Mouse (Mus musculus) right cerebral cortex, postnatal 25 days (tissue): ENCODE measurements around the gene Atxn7l1.

Experiments used
- DNase-seq: peaks from one replicate; pipeline ENCODE4 v3.0.0; 2022

Gene Atxn7l1

DNA sequence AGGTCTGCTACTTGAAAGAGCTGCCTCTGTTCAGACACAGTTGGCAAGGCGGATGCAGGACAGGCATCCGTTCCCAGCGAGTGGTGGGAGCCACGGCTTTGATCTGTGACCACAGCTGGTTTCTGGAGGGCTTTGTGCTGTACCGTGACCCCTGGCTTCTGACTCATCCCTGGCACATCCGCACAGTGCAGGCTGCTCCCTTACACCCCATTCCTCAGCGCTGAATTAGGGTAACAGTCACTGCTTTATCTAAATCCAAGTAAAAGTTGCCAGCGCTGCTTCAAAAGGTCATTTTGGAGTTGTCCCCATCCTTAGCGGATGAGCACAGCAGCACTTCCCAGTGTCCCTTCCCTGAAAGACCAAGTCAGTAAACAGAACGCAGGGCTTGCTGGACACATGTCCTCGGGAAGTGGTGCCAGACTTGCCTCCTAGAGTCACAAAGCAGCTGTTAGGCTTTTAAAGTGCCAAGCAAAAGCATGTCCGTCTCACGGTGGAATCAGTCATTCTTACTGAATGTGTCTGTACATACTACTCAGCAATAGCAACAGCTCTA lies 88.4 kb downstream of the Atxn7l1 start:
- DNase-seq: no peak

DNA sequence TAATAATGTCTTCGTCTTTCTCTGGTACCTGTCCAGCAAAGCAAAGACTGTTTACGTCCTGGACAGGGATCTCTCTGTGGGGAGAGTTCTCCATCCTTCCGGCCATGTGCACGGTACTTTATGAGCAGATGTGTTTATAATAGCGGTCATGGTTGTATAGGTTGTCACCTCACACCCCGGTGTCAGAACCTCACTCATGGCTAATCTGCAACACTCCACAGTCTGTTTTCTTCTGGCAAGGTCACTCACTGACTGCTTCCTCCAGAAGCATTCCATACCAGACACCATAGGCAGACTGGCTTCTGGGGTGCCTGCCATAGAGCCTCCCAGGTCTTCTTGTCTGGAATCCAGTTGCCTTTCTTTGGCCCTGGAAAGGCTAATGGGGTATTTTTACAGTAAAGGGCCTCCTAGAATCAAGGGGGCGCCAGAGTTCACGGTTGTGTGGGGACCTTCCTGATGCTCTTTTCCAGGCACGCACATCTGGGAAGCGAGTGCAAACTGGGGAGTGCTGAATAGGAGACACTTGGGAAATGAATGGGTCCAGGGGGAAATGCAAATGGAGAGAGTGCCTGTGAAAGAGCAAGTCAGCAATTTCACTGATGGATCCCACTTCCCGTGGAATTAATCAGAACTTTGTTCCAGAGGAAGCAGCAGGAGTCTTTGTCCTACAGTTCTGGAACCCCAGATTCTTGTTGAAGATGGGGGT lies 89.0 kb downstream of the Atxn7l1 start:
- no peak for DNase-seq

GRCm38 (mm10) chr12:33237108-33237507 lies 89.6 kb downstream of the Atxn7l1 start:
- no peak for DNase-seq

DNA sequence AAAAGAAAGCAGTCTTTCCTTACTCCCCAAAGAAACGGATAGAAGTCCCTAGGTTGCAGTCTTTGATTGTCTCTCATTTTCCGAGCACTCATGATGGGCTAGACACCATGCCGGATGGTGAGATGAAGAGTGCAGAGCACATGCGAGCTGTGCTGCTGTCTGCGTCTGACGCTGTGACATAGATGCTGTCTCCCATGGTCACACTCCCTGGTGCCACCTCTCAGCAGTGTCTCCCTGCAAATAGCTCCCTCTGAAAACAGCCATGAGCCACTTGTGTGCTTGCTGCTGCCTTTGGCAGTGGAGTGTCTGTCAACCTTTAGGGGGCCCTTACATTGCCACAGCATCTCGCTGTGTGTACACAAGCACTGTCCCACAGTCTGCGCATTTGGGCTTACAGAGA lies 95.2 kb downstream of the Atxn7l1 start:
- no peak for DNase-seq

GRCm38 (mm10) chr12:33244132-33244875 lies 96.8 kb downstream of the Atxn7l1 start:
- DNase-seq: peak; percentile 32

DNA sequence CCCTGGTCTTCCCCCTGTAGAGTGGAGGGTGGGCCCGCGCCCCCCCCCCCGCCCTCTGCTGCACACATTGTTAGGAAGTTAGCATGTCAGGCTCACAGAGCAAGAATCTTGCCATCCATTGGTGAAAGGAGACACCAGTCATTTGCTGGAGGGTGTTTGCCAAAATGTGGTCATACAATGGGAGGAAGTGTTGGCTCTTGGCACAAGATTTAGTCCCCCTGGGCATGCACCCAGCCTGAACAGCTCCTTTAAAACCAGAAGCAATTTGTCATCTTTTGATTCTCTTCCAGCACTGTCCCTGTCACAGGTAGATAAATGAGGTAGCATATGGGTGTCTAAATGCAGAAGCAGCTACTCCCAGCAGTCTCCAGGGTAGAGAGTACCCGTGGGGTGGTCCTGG lies 98.0 kb downstream of the Atxn7l1 start:
- no peak for DNase-seq

- no peak for DNase-seq
Measured at GRCm38 (mm10) chr12:33246878-33247277, 99.4 kb downstream of the Atxn7l1 start.

DNA sequence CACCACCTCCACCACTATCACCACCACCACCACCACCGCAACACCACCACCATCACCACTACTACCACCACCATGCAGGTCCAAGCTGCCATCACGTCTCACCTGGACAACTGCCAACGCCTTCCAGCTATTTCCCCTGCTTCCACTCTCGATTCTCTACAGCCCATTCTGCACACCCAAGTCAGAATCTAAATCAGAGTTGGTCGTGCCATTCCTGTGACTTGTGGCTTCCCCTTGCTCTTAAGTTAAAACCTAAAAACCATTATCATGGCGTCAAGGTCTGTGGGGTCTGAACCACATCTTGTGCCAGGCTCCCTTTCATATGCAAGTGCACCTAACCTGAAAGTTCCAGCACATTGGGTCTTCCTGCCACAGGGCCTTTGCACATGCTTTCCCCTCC lies 102.7 kb downstream of the Atxn7l1 start:
- DNase-seq: no peak

GRCm38 (mm10) chr12:33251399-33251798 lies 103.9 kb downstream of the Atxn7l1 start:
- no peak for DNase-seq

DNA sequence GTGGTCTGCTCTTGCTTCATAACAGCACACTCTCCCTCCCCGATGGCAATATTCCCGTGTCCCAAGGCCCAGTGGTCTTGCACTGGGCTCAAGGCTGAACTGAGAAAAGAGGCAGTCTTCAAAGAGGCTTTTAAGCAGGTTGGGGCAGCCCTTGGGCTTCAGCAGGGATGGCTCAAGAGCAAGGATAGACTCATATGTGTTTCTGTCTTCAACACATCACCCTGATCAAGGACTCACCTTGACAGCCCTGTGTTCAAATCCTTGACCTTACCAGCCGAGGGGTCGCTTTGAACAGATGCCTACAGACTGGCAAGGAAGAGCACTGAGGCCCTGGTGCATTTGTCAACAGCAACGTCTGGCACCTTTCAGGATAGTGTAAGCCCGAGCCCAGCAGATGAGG lies 105.1 kb downstream of the Atxn7l1 start:
- DNase-seq: no peak

DNA sequence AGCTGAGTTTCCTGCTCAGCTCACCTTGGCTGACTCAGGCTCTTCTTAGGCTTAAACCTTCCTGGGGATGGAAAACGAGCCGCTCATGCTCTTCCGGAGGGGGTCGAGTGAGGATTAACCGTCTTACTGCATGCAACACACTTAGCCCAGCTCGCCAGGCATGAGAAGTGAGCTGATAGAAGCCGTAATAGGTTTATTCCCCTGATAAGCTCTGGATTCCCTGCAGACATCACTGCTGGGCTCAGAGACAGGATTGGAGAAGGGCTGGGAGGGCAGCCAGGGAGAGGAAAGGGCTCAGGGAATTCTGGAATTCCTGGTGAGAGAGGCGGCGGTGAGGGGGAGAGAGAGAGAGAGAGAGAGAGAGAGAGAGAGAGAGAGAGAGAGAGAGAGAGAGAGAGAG lies 105.7 kb downstream of the Atxn7l1 start:
- no peak for DNase-seq

DNA sequence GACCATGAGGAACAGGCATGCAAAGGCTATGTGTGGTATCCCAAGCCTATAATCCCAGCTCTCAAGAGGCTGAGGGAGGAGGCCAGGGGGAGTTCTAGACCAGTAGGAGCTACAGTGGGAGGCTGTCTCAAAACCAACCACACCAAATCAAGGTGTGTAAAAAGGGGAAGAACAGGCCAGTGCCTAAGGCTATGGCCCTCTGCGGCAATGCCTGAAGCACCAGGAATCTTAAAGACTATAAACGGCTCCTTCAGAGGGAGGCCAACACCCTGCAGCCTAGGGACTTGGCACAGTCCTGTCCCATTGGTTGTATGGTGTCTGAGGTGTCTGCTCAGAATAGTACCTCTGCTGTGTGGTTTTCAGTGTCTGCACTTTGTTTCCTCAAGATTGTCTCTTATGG lies 107.8 kb downstream of the Atxn7l1 start:
- no peak for DNase-seq

- no peak for DNase-seq
Measured at GRCm38 (mm10) chr12:33256426-33256825, 108.9 kb downstream of the Atxn7l1 start.

DNA sequence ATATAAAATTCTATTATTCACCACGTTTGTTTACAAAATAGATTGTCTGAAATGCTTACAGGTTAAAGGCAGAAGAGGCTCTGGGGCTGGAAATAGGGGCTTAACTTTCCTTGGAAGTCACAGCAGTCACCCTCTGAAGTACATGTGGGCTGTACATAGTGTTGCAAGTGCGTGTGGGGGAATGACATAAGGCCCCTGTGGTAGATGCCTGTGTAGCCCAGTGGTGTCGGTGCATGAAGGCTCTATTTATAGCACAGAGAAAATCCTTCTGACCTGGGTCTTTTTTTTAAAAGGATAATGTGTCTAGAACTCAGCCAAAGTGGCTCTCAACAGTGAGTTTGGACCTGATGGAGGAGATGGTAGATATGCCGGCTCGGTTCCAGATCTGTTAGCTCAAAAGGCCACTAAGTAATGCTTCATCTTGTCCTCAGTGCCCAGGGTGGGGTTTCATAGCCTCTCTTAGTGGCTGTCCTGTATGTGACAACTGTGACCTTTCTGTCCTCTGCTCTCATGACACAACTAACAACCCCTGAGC lies 111.6 kb downstream of the Atxn7l1 start:
- no peak for DNase-seq

DNA sequence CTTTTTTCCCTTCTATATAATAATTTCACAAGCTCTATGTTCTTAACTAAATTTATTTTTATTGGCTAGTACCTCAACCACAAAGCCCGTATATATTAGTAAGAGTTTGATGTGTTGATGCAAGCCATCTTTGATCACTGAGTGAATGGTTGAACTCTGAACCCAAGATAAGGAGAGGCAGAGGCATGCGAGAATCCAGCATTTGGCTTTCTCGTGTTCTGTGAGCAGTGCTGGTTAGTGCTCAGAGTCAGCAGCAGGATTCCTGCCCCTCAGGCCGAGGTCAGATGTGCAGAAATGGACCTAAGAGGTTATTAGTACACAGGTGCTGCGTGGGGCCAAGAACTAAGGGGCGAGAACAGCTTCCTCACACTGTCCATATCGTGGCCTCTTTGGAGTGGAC lies 113.1 kb downstream of the Atxn7l1 start:
- no peak for DNase-seq

DNA sequence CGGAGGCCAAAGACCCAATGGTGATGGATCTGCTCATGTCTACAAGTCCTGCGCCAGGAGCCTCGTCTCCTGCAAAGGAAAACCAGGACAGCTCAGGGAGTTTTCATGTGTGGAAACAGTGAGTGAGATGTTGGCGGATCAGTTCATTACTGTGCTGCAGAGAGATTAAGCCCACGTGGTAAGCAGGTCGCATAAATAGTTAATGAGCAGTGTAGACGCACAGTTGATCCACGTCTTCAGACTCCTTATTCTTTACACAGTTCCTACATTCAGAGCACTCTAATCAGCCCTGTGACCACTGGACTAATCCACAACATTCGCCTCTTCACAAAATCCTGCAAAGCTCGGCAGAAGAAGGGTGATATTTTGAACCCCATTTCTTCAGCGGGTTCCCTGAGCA lies 118.4 kb downstream of the Atxn7l1 start:
- DNase-seq: no peak

GRCm38 (mm10) chr12:33267965-33268364 lies 120.5 kb downstream of the Atxn7l1 start:
- no peak for DNase-seq

DNA sequence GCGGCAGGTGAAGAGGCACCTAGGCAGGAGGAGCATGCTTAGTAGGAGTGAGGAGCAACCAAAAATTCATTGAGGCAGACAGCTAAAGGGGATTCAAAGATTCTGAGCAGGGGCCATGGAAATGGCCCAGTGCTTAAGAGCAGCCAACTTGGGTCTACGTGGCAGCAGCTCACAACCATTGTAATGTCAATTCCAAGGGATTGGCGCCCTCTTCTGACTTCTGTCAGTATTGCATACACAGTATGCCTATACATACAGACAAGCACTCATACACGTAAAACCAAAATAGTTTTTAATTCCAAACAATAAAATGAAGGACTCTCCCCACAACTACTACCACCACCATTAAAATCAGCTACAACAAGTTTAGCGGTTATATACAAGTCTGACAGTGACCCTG lies 122.2 kb downstream of the Atxn7l1 start:
- no peak for DNase-seq

DNA sequence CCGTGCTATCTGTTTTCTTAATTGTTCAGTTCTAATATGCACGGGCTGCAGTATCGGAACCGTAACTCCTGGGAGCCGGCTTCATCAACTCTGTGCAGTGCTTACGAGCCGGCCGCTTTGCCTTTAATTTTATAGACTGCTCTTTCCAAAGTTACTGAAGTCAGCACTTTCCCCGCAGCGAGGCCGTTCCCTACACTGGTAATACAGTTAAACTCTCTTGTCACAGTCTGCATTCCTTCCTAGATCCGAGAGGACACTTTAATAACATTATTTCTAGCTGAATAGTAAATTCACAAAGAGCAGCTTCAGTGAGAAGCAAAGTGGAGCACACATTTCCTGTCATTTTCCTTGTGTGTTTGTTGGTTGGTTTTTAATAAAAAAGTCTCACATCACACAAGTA lies 124.4 kb downstream of the Atxn7l1 start:
- DNase-seq: no peak

DNA sequence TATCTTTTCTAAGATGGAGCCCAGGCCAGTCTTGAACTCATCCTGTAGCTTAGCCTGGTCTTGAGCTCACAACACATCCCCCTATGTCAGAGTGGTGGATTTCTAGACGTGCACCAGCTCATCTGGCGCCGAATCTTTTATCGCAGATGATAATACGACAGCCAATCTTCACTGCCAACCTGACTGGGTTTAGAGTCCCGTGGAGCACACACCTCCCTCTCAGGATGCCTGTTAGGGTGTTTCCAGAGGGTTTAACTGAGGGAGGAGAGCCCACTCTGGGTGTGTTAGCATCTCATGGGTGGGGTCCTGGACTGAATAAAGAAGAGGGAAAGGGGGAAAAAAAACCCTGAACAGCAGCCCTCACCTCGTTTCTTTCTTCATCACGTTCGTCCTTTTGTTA lies 124.9 kb downstream of the Atxn7l1 start:
- DNase-seq: no peak

GRCm38 (mm10) chr12:33273147-33273546 lies 125.7 kb downstream of the Atxn7l1 start:
- DNase-seq: no peak

GRCm38 (mm10) chr12:33273668-33274067 lies 126.2 kb downstream of the Atxn7l1 start:
- DNase-seq: no peak

DNA sequence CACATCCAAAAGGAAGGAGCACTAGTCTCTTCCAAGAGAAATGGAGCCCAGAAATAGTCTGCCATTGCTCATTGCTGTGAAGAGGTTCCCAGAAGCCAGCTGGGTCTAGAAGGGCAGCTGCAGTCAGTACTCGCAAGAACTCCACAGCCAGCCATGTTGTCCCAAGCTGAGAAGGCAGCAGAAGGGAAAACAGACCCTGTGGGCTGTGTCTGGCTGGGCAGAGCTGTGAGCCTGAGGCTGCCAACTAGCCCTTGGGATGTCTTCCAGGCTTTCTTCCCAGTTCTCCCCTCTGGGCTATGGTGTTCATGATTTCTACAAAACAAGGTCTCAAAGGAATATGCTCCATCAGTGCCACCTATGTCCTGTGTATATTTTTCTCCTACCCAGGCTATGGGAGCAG lies 128.5 kb downstream of the Atxn7l1 start:
- DNase-seq: no peak

DNA sequence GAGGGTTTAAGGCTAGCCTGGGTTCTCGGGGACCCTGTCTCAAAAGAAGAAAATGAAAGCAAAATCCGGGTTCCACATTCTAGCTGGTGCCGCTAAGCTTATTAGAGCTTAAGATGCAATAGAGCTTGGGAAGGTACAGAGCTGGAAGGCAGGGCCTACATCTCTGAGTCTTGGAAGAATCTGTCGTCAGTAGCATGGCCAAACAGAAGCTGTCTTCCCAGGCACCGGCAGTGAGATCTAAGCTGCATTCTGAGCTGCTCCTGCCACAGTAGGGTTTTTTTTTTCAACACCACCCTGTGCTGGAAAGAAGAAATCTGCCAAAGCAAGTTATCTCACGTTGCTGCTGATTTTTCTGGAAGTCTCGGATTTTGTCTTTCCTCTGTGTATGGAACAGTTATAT lies 129.9 kb downstream of the Atxn7l1 start:
- no peak for DNase-seq
